Mouse (Mus musculus) gastrocnemius, postnatal 4 days (tissue): ENCODE measurements around the gene Pi4kb. TPM values are rescaled to one million over a fixed set of nuclear protein-coding genes. Genes with fewer than 3 reads are reported as not detected.
"Not testable (repeated sequence)": the region's sequence is repeated elsewhere in the genome, so short reads cannot be mapped to it uniquely, and the experiment has no call there.

Experiments
- DNase-seq, 2 experiments: peaks; one replicate each; pipeline ENCODE4 v3.0.0; 2021 to 2022; ENCODE audit warnings: low spot score in 2 of 2, mixed read lengths in 2 of 2
- long read RNA-seq, 2 experiments: library from polyadenylated mRNA; stranded (forward); transcript quantifications; one replicate each; pipeline ENCODE4 v2.0.0; 2021
- total RNA-seq, 2 experiments: library from RNA; stranded (reverse); gene quantifications; 2 replicates each; pipeline ENCODE4 v1.2.3; 2021

Pi4kb gene
- total RNA-seq: 10 to 100 TPM; 47.5 to 49.3 TPM
- long read RNA-seq, experiment 1, transcript Pi4kb-201 (11 exons, 3,692 nt): major isoform, 11 of 19 reads
- long read RNA-seq, experiment 1, partial matches to known transcripts: 0 of 19 reads
- long read RNA-seq, experiment 1, other reads (novel, unspliced or antisense): 8 of 19 reads
- long read RNA-seq, experiment 2, transcript Pi4kb-201 (11 exons, 3,692 nt): major isoform, 6 of 13 reads
- long read RNA-seq, experiment 2, partial matches to known transcripts: 1 of 13 reads
- long read RNA-seq, experiment 2, other reads (novel, unspliced or antisense): 6 of 13 reads

DNA sequence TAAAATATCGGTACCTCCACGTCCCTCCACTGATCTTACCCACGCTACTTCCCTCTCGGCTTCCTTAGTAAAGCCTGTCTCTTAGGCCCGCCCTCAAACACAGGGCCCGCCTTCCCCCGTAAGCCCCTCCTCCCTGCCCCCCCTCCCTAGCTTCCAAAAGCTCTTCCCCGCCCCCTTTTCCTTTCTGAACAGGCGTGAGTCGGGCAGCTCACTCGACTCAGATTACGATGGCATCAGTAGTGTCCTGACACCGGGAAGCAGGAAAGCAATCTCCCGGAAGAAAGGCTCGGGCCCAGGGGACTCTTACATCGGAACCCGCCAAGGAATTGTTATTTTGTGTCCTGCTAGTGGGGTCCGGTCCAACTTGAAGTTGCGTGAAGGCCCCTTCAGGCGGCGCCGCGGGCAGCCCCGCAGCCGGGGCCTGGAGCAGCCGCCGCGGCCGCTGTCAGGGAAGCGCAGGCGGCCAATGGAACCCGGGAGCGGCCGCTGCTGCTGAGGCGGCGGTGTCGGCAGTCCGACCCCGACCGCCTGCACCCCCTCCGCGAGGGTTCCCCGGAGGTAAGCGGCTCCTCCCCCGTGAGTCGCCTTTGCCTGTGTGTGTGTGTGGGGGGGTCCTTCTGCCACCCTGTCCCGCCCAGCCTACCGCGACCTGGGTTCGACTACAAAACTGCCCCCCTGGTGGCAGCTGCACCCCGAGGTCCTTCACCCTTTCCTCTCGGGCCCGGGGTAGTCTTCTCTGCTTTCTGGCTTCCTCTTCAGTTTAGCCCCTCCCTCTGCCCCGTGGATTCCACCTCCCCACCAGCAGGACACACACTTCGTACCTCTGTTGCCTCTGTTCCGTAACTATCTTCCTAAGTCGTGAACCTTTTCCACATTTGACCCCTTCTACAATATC is at the start of gene Pi4kb:
TSS of gene Pi4kb (plus strand) at position 204 of the 895 bp plus-strand sequence.
- peak; percentile 52 to 83 for DNase-seq

DNA sequence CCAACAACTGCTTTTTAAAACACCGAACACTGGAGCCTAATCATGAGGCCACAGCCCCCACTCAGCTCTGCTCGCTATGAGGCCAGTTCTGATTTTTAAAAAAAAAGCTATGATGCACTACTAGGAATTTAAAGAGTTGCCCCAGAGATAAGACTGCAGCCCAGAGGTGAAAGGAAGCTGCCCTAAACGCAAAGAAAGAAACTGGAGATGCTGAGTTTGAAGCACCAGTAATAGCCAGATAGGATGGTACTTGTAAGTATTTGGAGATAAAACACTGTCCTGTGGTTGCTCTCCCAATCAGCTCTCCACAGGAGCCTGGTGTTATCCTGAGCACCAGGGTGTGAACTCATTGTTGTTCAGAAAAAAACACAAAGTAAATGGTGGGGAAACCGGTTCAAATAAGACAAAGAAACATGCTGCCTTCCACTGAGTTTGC is 48.2 kb upstream of the Pi4kb start:
- DNase-seq: not testable (repeated sequence)

DNA sequence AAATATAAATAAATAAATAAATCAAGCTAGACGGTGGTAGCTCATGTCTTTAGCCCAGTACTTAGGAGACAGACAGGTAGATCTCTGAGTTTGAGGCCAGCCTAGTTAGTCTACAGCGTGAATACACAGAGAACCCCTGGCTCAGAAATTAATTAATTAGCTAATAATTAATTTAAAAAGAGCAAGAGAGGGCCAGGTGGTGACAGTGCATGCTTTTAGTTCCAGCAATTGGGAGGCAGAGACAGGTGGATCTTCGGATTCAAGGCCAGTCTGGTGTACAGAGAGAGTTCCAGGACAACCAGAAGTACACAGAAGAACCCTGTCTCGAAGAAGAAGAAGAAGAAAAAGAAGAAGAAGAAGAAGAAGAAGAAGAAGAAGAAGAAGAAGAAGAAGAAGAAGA is 45.6 kb upstream of the Pi4kb start:
- not testable (repeated sequence) for DNase-seq

DNA sequence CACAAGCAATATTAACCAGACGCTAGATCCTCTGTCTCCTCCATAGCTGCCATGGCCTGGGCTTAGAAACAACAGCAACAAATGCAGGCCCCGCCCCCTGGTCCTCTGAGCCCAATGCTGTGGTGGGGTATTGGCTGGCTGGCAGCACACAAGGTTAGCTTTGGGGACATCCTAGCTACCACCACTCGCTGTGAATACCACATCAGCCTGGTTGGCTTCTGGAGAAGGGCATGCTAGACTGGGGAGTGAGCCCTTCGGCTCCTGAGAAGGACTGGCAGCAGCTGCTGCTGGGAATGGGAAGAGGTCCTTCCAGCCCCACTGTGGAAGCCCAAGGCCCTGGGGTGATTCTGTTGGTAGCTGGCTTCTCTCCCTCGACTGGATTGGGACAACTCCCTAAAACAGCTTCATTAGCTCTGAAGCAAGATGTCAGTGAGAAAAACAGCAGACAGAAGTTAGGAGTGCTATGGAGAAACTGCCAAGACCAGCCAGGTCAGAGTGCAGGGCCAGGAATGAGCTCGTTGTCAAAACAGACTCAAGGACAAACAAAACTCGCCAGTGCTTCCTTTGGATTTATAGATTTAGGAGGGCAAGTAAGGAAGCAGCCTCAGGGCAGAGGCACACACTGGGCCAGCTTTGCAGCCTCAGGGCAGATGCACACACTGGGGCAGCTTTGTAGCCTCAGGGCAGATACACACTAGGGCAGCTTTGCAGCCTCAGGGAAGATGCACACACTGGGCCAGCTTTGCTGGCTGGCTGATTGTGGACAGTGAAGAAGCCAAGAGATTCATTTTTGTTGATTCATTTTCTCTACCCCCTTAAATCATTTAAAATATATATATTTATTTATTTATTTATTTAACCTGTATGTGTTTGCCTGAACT is 43.9 kb upstream of the Pi4kb start:
- not testable (repeated sequence) for DNase-seq

DNA sequence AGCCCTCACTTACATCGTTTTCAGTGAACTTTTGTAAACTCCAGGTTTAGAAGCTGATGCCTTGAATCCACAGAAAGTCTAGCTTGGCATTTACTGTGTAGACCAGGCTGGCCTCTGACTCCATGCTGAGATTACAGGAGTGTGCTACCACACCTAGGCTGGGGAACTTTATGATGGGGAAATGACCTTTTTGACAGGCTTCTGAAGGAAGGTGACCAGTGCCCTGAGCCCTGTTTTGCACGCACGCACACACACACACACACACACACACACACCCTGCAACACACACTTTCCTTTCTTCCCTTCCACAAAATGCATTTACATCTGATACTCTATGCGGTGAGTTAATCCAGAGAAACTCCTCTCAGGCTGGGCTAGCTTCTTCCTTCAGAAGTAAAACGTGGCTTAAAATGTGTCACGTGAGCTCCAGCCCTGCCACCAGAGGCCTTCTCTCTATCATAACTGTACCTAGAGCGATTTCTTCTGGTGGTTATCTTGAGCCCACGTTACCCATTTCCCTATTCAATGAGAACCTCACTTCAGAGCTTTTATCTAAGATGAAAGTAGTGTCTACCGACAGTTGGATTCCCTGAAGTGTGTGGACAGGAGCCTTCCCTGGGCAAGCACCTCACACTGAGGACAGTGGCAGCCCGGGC is 43.0 kb upstream of the Pi4kb start:
- not testable (repeated sequence) for DNase-seq

DNA sequence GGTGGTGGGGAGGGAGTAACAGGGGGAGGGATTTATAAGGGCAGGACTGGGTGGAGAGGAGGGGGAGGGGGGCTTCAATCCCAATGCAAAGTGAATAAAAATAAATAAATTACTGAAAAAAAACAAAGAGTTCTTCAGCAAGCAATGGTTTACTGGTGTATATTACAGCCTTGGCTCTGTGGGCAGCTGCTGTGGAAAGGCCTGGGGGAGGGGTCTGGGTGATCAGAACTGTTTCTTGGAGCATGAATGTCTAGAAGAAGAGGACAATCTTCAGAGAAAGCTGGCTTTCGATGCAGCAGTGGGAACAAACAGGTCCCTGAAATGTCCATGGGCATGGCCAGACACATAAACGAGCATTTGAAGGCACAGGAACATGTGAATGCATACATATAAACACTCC is 42.3 kb upstream of the Pi4kb start:
- DNase-seq: not testable (repeated sequence)

DNA sequence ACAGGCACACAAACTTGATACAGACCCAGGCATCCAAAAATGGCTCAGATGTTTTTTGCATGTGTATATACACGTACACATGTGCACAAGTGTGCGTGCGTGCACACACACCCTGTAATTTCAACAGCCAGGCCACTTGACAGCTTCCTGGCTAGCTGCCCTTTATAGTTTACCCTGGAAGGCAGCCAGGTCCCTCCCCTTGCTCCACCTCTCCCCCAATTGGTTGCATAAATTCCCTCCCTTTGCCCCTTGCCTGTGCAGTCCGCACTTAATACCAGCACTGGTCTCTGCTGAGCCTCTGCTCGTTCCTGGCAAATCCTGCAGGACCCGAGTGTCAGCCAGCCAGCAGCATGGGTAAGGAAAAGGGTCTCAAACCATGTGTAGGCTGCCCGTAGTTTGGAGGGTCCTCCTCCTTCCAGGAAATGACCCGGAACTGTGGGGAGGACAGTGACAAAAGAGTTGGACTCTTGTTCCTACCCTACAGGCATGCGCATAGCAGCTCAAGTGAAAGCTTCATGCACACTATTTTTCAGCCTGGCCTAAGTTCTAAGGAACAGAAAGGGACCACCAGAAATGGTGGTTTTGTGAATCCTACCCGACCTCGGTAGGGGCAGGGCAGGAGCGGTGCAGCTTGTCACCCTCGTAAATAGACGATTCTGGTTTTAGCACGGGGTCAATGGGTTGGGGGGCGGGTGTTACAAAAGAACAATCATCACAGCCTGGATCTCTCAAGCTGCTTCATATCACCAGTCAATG is 41.5 kb upstream of the Pi4kb start, which contains the start of gene Selenbp1:
TSS of gene Selenbp1 (plus strand) at position 248 of the 756 bp plus-strand sequence.
- DNase-seq: peak; percentile 49 to 67

DNA sequence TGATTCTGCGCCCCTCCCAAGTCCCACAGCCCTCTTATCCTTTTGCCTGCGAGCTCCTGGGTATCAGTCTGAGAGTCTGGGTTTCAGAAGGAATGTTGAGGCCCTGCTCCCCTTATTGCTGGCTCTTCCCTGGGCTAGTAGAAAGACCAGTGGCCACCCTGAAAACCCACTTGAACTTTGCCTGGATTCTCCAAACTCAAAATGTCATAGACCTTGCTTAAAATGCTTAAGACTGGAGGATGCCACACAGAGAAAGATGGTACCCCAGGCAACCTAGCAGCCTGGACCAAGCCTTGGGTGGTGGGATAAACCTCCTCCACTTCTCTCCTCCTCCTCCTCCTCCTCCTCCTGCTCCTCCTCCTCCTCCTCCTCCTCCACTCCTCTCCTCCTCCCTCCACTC is 40.9 kb upstream of the Pi4kb start:
- not testable (repeated sequence) for DNase-seq

DNA sequence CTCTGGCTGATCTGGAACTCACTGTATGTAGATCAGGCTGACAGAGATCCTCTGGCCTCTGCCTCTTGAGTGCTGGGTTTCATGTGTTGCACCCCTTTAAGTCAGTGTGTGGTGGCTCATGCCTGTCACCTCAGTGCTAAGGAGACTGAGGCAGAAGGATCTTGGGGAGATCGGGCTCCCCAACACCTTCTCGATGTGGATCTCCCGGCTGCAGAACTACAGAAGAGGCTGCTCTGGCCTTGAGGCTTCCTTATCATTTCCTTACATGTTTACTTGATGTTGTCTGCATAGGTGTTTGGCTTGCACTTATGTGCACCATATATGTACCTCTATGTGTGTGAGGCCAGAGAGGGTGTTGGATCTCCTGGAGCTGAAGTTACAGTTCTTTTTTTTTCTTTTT is 40.0 kb upstream of the Pi4kb start:
- DNase-seq: not testable (repeated sequence)

DNA sequence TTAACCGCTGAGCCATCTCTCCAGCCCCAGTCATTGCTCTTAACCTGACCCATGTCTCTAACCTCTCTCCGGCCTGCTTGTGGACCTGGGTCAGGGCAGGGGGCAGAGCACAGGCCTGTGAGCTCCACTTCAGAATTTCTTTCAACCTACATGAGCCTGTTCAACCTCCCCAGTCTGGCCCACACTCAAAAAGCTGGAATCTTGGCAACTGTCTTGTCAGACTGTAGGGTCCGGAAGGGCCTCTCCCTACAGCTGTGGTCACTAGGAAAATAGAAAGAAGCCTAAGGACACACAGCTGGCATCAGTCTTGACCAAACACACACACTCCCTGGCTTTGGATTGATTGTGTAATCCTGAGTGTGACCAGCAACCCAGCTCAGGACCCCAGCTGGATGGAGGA is 39.2 kb upstream of the Pi4kb start:
- DNase-seq: peak in 1 of 2 experiments; percentile 71

DNA sequence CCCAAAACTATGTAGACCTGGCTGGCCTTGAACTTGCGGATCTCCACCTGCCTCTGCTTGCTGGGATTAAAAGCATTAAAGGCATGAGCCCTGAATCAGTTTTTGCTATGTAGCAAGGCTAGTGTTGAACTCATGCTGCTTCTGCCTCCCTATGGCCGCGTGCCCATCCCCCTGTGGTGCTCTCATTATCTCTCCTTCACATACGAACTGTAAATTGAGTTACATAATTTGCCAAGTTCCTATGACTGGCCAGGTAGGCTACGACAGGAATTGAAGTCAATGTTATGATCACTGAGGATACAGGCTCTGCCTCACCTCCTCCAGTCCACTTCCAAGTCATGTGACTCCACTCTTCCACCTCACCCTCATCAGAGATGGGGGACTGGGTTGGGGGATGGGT is 38.4 kb upstream of the Pi4kb start:
- DNase-seq: not testable (repeated sequence)

DNA sequence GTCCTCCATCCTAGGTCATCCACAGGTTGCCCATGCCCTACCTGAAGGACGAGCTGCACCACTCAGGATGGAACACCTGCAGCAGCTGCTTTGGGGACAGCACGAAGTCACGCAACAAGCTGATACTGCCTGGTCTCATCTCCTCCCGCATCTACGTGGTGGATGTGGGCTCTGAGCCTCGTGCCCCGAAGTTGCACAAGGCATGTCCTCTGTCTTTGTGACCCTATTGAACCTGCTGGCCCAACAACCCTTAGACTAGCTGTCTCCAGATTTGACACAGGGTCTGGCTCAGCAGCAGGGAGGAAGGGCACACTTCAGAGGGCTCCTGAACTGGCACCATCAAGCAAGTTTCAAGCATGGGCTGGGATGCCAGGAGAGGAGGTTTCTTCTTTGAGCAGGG is 37.3 kb upstream of the Pi4kb start:
- not testable (repeated sequence) for DNase-seq

DNA sequence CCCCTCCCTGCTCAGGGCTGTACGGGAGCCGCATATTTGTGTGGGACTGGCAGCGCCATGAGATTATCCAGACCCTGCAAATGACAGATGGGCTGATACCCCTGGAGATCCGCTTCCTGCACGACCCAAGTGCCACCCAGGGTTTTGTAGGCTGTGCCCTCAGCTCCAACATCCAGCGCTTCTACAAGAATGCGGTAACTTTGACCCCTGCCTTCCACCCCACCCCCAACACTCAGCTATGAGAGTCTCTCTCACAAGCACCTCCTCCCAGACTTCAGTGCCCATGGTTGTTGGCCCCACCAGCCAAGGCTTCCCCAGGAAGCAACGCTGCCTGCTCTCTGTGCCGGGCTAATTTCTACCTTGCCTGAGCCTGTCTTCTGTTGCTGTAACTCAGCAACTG is 34.5 kb upstream of the Pi4kb start:
- not testable (repeated sequence) for DNase-seq

DNA sequence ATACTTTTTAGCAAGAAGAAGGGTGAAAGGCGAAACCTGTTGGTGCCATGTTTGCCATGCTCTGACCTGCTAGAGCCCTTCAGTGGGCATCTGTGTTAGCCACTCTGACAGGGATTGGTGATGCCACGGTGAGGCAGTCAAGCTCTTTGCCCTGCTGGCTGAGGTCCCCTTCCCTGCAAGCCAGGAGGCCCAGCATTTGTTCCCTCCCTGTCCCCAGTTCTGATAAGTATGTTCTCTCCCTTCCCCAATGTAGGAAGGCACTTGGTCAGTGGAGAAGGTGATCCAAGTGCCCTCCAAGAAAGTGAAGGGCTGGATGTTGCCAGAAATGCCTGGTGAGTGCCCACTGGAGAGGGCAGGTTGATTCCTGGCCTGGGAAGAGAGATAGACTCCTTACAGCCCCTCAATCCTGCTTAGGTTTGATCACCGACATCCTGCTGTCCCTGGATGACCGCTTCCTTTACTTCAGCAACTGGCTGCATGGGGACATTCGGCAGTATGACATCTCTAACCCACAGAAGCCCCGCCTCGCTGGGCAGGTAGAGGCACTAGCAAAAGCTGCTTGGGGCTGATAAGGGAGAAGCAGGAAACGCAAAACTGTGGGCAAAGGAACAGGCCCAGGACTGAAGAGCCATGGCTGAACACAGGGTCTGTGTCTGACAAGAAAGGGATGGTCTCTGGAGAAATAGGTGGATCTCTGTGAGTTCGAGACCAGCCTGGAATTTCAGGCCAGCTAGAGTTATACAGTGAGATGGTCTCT is 32.1 kb upstream of the Pi4kb start:
- DNase-seq: not testable (repeated sequence)

DNA sequence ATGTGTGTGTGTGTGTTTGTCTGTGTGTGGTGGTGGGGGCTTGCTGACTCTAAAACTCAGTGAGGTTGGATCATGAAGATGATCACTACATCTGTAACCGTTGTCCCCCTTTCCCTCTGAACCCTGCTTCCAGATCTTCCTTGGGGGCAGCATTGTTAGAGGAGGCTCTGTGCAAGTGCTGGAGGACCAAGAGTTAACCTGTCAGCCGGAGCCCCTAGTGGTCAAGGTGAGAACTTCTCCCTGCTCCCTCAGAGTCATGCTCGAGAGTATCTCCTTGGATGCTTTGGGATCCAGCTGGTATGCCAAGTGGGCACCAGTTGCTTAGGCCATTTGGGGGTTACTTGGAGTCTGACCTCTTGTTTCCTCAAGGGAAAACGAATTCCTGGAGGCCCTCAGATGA is 30.8 kb upstream of the Pi4kb start:
- DNase-seq: not testable (repeated sequence)

DNA sequence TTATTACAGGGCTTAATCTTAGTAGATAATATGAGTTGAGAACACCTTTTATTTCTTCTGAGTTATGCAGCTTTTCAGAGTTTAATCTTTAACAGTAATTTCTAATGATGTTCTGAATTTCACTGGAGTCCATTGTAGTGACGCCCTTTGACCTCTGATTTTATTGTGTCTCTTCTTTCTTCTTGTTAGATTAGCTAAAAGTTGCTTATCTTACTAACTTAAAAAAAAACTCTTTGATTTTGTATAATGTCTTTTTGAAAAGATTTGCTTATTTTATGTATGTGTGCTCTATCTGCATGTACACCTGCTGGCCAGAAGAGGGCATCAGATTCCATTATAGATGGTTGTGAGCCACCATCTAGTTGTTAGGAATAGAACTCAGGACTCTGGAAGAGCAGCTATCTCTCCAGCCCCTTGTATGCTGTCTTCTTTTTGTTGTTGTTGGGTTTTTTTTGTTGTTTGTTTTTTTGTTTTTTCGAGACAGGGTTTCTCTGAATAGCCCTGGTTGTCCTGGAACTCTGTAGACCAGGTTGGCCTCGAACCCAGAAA is 26.4 kb upstream of the Pi4kb start:
- no peak for DNase-seq

DNA sequence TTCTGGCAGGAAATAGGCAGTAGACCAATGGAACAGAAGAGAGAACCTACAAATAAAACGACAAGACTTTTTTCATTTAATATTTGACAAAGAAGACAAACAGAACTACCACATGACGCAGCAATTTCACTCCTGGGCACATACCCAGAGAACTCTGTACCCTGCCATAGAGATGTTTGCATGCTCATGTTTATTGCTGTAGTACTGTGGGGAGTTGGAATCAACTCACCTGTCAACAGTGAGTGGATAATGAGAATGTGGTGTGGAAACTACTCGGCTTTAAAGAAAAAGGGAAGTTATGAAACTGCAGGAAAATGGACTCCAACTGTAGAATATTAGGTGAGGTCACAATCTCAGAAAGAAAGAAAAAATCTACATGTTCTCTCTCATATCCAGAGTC is 24.9 kb upstream of the Pi4kb start:
- DNase-seq: no peak

DNA sequence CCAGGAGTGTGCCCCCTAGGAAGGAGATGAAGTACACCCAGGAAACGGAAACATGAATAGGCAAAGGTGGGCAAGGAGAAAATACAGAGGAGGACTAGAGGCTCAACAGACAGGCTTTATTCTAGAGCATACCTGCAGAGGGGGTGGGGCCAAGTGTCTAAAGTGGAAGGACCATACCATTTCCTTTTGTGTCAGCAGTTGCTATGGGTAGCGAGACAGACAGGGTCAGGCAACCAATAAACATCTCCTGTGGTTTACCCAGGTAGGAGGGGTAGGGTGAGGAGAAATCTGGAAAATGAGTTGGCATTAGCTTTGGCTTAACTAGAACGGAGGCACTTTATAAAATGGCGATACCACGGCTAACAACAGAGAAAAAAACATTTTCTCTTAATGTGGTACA is 21.7 kb upstream of the Pi4kb start:
- no peak for DNase-seq

DNA sequence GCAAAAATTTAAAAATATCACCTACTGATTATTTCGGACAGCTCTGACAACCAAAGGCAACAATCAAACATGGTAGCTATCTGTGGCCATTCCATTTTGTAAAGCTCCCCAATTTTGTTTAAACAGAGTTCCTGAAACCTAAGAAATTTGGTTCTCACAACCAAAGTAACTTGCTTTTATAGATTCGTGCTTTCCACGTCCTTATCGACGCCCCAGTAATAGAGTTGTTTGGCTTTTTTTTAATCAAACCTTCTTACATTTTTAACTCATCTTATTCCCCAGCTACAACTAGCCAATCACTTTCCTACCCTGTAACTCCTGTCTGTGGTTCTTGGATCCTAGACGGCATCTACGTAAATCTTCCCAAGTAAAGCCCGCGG is 21.2 kb upstream of the Pi4kb start:
- DNase-seq: no peak
